Mouse (Mus musculus) kidney, postnatal 0 days (tissue): ENCODE measurements at regions not wholly inside any gene's neighbourhood (a gene's known extent, or its start where the extent isn't known, plus 50 kb on each side); places are given as distances from the start of the nearest gene placed in this dataset.

Experiments
- ATAC-seq: fragments of 200-750 bp; cut with Nextera tagmentation; replicated peaks from 2 replicates; pipeline ENCODE4 v1.8.0; 2017; ENCODE audit warnings: low read depth, moderate number of reproducible peaks, moderate TSS enrichment, moderate library complexity; ENCODE audit not compliant: low FRiP score
- DNase-seq: peaks from one replicate; pipeline ENCODE4 v3.0.0-alpha.2; 2016; ENCODE audit warnings: low spot score
- H3K27ac ChIP-seq: fragments of 300-500 bp; sonication (generic); 2 replicates; pipeline ENCODE4 v1.5.1; 2014; ENCODE audit warnings: mild to moderate bottlenecking
- H3K27me3 ChIP-seq: fragments of 300-500 bp; sonication (generic); 2 replicates; pipeline ENCODE4 v1.6.1; 2014; ENCODE audit warnings: low read length, mixed read lengths; ENCODE audit not compliant: insufficient read depth
- H3K36me3 ChIP-seq: fragments of 300-500 bp; sonication (generic); 2 replicates; pipeline ENCODE4 v1.6.1; 2014; ENCODE audit warnings: low read length, mixed read lengths; ENCODE audit not compliant: insufficient read depth
- H3K4me1 ChIP-seq: fragments of 300-500 bp; sonication (generic); replicated peaks from 2 replicates; pipeline ENCODE4 v1.6.1; 2014; ENCODE audit warnings: antibody characterized with exemption, low read length, mixed read lengths; ENCODE audit not compliant: insufficient read depth
- H3K4me2 ChIP-seq: fragments of 300-500 bp; sonication (generic); 2 replicates; pipeline ENCODE4 v1.6.1; 2014; ENCODE audit warnings: mild to moderate bottlenecking, low read length, moderate library complexity, mixed read lengths
- H3K4me3 ChIP-seq: fragments of 300-500 bp; sonication (generic); replicated peaks from 2 replicates; pipeline ENCODE4 v1.5.1; 2014; ENCODE audit warnings: low read depth, low read length
- H3K9ac ChIP-seq: fragments of 300-500 bp; sonication (generic); 2 replicates; pipeline ENCODE4 v1.6.1; 2014; ENCODE audit warnings: low read depth, low read length
- H3K9me3 ChIP-seq: fragments of 300-500 bp; sonication (generic); replicated peaks from 2 replicates; pipeline ENCODE4 v1.6.1; 2016; ENCODE audit warnings: low read length, inconsistent platforms, mixed read lengths
- CTCF ChIP-seq: IDR thresholded peaks from 2 replicates; pipeline ENCODE4 v1.5.1; 2016; ENCODE audit warnings: antibody characterized with exemption, low read depth, mild to moderate bottlenecking, moderate library complexity
- WGBS: fragments of 180-500 bp; shearing (Covaris S2); extraction: QIAGEN DNeasy Blood & Tissue Kit; methylation state at CpG from one replicate; pipeline ENCODE4 v1.1.7; 2014; 5-methylcytosine and 5-hydroxymethylcytosine counted together

GRCm38 (mm10) chr14:33732698-33733097 is 143.7 kb downstream of the Ptpn20 start:
- H3K4me3 ChIP-seq: no peak overlapping the region
- H3K27me3 ChIP-seq: no peaks in the 10 kb centered on the region
- H3K9me3 ChIP-seq: no peaks in the 10 kb centered on the region
- no peak overlapping the region for H3K4me2 ChIP-seq
- WGBS: 44% methylated on average over 5 of the region's 5 CpGs
- DNase-seq (peak; percentile 41), ATAC-seq (peak; percentile 54; the same call in 1 of the 2 replicates)
- no peaks in the 10 kb centered on the region for H3K36me3 ChIP-seq
- H3K9ac ChIP-seq: no peak overlapping the region
- no peak overlapping the region for H3K27ac ChIP-seq
- 0 out of 2 replicates have a peak, but pooled peaks cover 4% of the 10 kb centered on the region for H3K4me1 ChIP-seq
- TF ChIP-seq CTCF: no peak

GRCm38 (mm10) chr14:33734446-33735043 is 145.5 kb downstream of the Ptpn20 start:
- DNase-seq (no peak), ATAC-seq (no peak)
- no peak for TF ChIP-seq CTCF
- H3K4me2 ChIP-seq: no peak overlapping the region
- H3K4me1 ChIP-seq: 0 out of 2 replicates have a peak, but pooled peaks cover 4% of the 10 kb centered on the region
- no peaks in the 10 kb centered on the region for H3K9me3 ChIP-seq
- H3K27me3 ChIP-seq: no peaks in the 10 kb centered on the region
- 69% methylated on average over 5 of the region's 5 CpGs for WGBS
- H3K9ac ChIP-seq: no peak overlapping the region
- H3K27ac ChIP-seq: no peak overlapping the region
- no peak overlapping the region for H3K4me3 ChIP-seq
- H3K36me3 ChIP-seq: no peaks in the 10 kb centered on the region

GRCm38 (mm10) chr14:33735653-33736052 is 146.6 kb downstream of the Ptpn20 start:
- no peaks in the 10 kb centered on the region for H3K27me3 ChIP-seq
- H3K9me3 ChIP-seq: no peaks in the 10 kb centered on the region
- H3K9ac ChIP-seq: no peak overlapping the region
- no peaks in the 10 kb centered on the region for H3K36me3 ChIP-seq
- no peak for DNase-seq
- no peak for TF ChIP-seq CTCF
- no peak for ATAC-seq
- no peak overlapping the region for H3K4me2 ChIP-seq
- H3K27ac ChIP-seq: no peak overlapping the region
- no peak overlapping the region for H3K4me3 ChIP-seq
- 0 out of 2 replicates have a peak, but pooled peaks cover 4% of the 10 kb centered on the region for H3K4me1 ChIP-seq
- WGBS: 75% methylated on average over 3 of the region's 3 CpGs

- no peaks in the 10 kb centered on the region for H3K9me3 ChIP-seq
- no peak overlapping the region for H3K9ac ChIP-seq
- H3K27ac ChIP-seq: no peak overlapping the region
- 88% methylated on average over 4 of the region's 4 CpGs for WGBS
- H3K4me1 ChIP-seq: no peaks in the 10 kb centered on the region
- no peaks in the 10 kb centered on the region for H3K36me3 ChIP-seq
- DNase-seq: no peak
- no peaks in the 10 kb centered on the region for H3K27me3 ChIP-seq
- no peak overlapping the region for H3K4me3 ChIP-seq
- no peak overlapping the region for H3K4me2 ChIP-seq
- no peak for ATAC-seq
- no peak for TF ChIP-seq CTCF
Measured at GRCm38 (mm10) chr14:33746181-33746580, 157.2 kb downstream of the Ptpn20 start.

GRCm38 (mm10) chr14:33759656-33760055 is 163.7 kb upstream of the Gdf10 start:
- TF ChIP-seq CTCF: no peak
- Histone ChIP-seq H3K9ac (no peak overlapping the region), H3K4me3 (no peak overlapping the region), H3K4me1 (no peaks in the 10 kb centered on the region), H3K4me2 (no peak overlapping the region), H3K27ac (no peak overlapping the region), H3K36me3 (no peaks in the 10 kb centered on the region), H3K27me3 (no peaks in the 10 kb centered on the region), H3K9me3 (no peaks in the 10 kb centered on the region)
- DNase-seq: no peak
- ATAC-seq: no peak
- WGBS: 65% methylated on average over 7 of the region's 7 CpGs

GRCm38 (mm10) chr14:33763641-33764046 is 159.7 kb upstream of the Gdf10 start:
- no peak overlapping the region for H3K27ac ChIP-seq
- no peaks in the 10 kb centered on the region for H3K27me3 ChIP-seq
- DNase-seq (no peak), ATAC-seq (no peak)
- H3K4me3 ChIP-seq: no peak overlapping the region
- H3K4me2 ChIP-seq: no peak overlapping the region
- no peaks in the 10 kb centered on the region for H3K36me3 ChIP-seq
- H3K9me3 ChIP-seq: no peaks in the 10 kb centered on the region
- 45% methylated on average over 3 of the region's 3 CpGs for WGBS
- TF ChIP-seq CTCF: no peak
- H3K4me1 ChIP-seq: no peaks in the 10 kb centered on the region
- H3K9ac ChIP-seq: no peak overlapping the region

GRCm38 (mm10) chr14:33765767-33766166 is 157.6 kb upstream of the Gdf10 start:
- H3K36me3 ChIP-seq: no peaks in the 10 kb centered on the region
- H3K4me2 ChIP-seq: no peak overlapping the region
- no peaks in the 10 kb centered on the region for H3K4me1 ChIP-seq
- ATAC-seq: no peak
- 51% methylated on average over 1 of the region's 1 CpGs for WGBS
- H3K9ac ChIP-seq: no peak overlapping the region
- H3K27me3 ChIP-seq: no peaks in the 10 kb centered on the region
- H3K4me3 ChIP-seq: no peak overlapping the region
- no peak for DNase-seq
- no peaks in the 10 kb centered on the region for H3K9me3 ChIP-seq
- TF ChIP-seq CTCF: no peak
- no peak overlapping the region for H3K27ac ChIP-seq
